Mouse (Mus musculus): ENCODE results near the gene Spata16. TPM values are rescaled to one million over a fixed set of nuclear protein-coding genes. Genes with fewer than 3 reads are reported as not detected.

Gene Spata16
- polyA plus RNA-seq, 1 experiment from 2014 or later, result not detected

DNA sequence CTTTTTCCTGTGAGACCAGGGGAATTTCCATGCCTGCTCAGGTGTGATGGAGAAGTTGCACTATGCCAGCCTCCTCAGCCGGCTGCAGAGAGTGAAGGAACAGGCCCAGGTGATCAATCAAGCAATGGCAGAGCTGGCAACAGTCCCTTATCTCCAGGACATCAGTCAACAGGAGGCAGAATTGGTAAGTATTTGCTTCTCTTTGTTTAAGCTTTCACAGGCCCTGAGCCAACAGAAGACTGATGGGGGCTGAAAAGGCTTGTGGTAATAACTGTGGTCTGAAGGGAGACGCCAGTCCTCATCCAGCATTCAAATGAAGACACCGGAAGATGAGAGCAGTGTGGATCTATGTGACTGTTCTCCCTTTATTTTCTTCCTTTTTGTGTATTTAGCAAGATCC is 286.8 kb downstream of the Spata16 start:
- Histone ChIP-seq H3K9ac (no peak overlapping the region), H3K4me2 (replicated peaks) (no peak overlapping the region), H3K27me3 (no peaks in the 10 kb centered on the region), H3K4me1 (no peaks in the 10 kb centered on the region), H3K27ac (no peak overlapping the region), H3K36me3 (no peaks in the 10 kb centered on the region), H3K4me3 (no peak overlapping the region), H3K9me3 (no peaks in the 10 kb centered on the region; the same call in 1 of the 2 replicates)
- WGBS, result 73% methylated on average over 3 of the region's 3 CpGs
- ATAC-seq (ENCODE audit: insufficient number of reproducible peaks, insufficient read depth, low FRiP score, low TSS enrichment), result no peak

GRCm38 (mm10) chr3:26933079-26933478 is 295.7 kb downstream of the Spata16 start:
- H3K4me3 ChIP-seq, result no peak overlapping the region
- H3K9ac ChIP-seq, result no peak overlapping the region
- no peak for ATAC-seq (ENCODE audit: insufficient number of reproducible peaks, insufficient read depth, low FRiP score, low TSS enrichment)
- 86% methylated on average over 3 of the region's 3 CpGs for WGBS
- H3K4me1 ChIP-seq, result no peaks in the 10 kb centered on the region
- no peaks in the 10 kb centered on the region for H3K9me3 ChIP-seq
- H3K27ac ChIP-seq, result no peak overlapping the region
- H3K27me3 ChIP-seq, result no peaks in the 10 kb centered on the region
- H3K36me3 ChIP-seq, result no peaks in the 10 kb centered on the region
- H3K4me2 ChIP-seq (replicated peaks), result no peak overlapping the region

DNA sequence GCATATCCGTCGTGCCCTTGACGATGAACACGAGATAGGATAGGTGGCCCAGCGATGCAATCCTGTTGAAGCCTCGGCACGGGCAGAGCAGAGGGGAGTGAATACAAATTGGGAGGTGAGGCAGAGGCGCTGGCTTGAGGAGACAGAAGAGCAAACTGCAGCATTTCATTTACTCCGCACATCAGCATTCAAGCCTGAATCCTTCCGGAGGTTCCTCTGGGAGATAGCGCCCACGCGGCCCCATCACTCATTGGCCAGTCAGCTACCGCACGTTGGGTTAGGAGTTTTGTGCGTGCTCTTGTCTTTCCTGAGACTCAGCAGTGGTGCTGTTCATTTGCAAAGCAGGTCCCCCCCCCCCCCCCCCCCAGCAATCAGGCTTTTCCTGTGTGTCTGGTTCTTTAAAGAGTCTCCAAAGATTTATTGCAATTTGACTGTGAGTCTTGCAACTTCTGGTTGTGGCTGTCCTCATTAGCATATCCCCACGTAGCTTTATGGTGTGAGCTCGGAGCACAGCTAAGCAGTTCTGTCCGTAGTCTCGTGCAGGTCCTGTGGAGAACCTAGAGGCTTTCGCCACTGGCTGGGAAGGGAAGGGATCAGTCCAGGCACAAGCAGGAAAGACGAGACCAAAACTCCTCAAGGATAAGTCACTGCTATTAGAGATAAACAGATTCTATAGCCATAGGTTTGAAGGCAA is 299.6 kb downstream of the Spata16 start:
- Histone ChIP-seq H3K36me3 (no peaks in the 10 kb centered on the region), H3K4me3 (no peak overlapping the region), H3K4me2 (replicated peaks) (no peak overlapping the region), H3K9me3 (no peaks in the 10 kb centered on the region), H3K27ac (no peak overlapping the region), H3K4me1 (no peaks in the 10 kb centered on the region), H3K27me3 (no peaks in the 10 kb centered on the region), H3K9ac (no peak overlapping the region)
- WGBS, result 77% methylated on average over 22 of the region's 22 CpGs
- ATAC-seq (ENCODE audit: insufficient number of reproducible peaks, insufficient read depth, low FRiP score, low TSS enrichment), result no peak

GRCm38 (mm10) chr3:26966776-26967175 is 329.4 kb downstream of the Spata16 start:
- ATAC-seq (ENCODE audit: insufficient number of reproducible peaks, insufficient read depth, low FRiP score, low TSS enrichment), result no peak
- no peaks in the 10 kb centered on the region for H3K36me3 ChIP-seq
- H3K4me2 ChIP-seq (replicated peaks), result no peak overlapping the region
- H3K4me1 ChIP-seq, result no peaks in the 10 kb centered on the region
- no peaks in the 10 kb centered on the region for H3K9me3 ChIP-seq
- no peaks in the 10 kb centered on the region for H3K27me3 ChIP-seq
- no peak overlapping the region for H3K9ac ChIP-seq
- WGBS, result 78% methylated on average over 5 of the region's 5 CpGs
- no peak overlapping the region for H3K27ac ChIP-seq
- H3K4me3 ChIP-seq, result no peak overlapping the region

- no peaks in the 10 kb centered on the region for H3K9me3 ChIP-seq
- no peak overlapping the region for H3K4me3 ChIP-seq
- no peak overlapping the region for H3K4me2 ChIP-seq (replicated peaks)
- 91% methylated on average over 3 of the region's 3 CpGs for WGBS
- H3K36me3 ChIP-seq, result no peaks in the 10 kb centered on the region
- no peaks in the 10 kb centered on the region for H3K4me1 ChIP-seq
- H3K27me3 ChIP-seq, result no peaks in the 10 kb centered on the region
- no peak overlapping the region for H3K9ac ChIP-seq
- ATAC-seq (ENCODE audit: insufficient number of reproducible peaks, insufficient read depth, low FRiP score, low TSS enrichment), result no peak
- H3K27ac ChIP-seq, result no peak overlapping the region
Observed at GRCm38 (mm10) chr3:26968852-26969513, 331.6 kb downstream of the Spata16 start.

- no peaks in the 10 kb centered on the region for H3K9me3 ChIP-seq
- no peaks in the 10 kb centered on the region for H3K4me1 ChIP-seq
- no peak for ATAC-seq (ENCODE audit: insufficient number of reproducible peaks, insufficient read depth, low FRiP score, low TSS enrichment)
- no peak overlapping the region for H3K9ac ChIP-seq
- 81% methylated on average over 3 of the region's 3 CpGs for WGBS
- no peak overlapping the region for H3K4me3 ChIP-seq
- no peak overlapping the region for H3K4me2 ChIP-seq (replicated peaks)
- no peaks in the 10 kb centered on the region for H3K27me3 ChIP-seq
- no peaks in the 10 kb centered on the region for H3K36me3 ChIP-seq
- H3K27ac ChIP-seq, result no peak overlapping the region
Observed at GRCm38 (mm10) chr3:26970529-26970928, 333.1 kb downstream of the Spata16 start.

GRCm38 (mm10) chr3:26971276-26971675 is 333.9 kb downstream of the Spata16 start:
- Histone ChIP-seq H3K36me3 (no peaks in the 10 kb centered on the region), H3K9me3 (no peaks in the 10 kb centered on the region), H3K27me3 (no peaks in the 10 kb centered on the region), H3K4me3 (no peak overlapping the region), H3K9ac (no peak overlapping the region), H3K4me1 (no peaks in the 10 kb centered on the region), H3K27ac (no peak overlapping the region), H3K4me2 (replicated peaks) (no peak overlapping the region)
- no peak for ATAC-seq (ENCODE audit: insufficient number of reproducible peaks, insufficient read depth, low FRiP score, low TSS enrichment)
- 69% methylated on average over 1 of the region's 1 CpGs for WGBS

GRCm38 (mm10) chr3:26972105-26972504 is 334.7 kb downstream of the Spata16 start:
- no peak overlapping the region for H3K27ac ChIP-seq
- no peak for ATAC-seq (ENCODE audit: insufficient number of reproducible peaks, insufficient read depth, low FRiP score, low TSS enrichment)
- H3K36me3 ChIP-seq, result no peaks in the 10 kb centered on the region
- H3K4me1 ChIP-seq, result no peaks in the 10 kb centered on the region
- 13% methylated on average over 1 of the region's 1 CpGs for WGBS
- no peaks in the 10 kb centered on the region for H3K9me3 ChIP-seq
- H3K27me3 ChIP-seq, result no peaks in the 10 kb centered on the region
- H3K9ac ChIP-seq, result no peak overlapping the region
- no peak overlapping the region for H3K4me2 ChIP-seq (replicated peaks)
- no peak overlapping the region for H3K4me3 ChIP-seq

GRCm38 (mm10) chr3:26979603-26980002 is 342.2 kb downstream of the Spata16 start:
- 86% methylated on average over 2 of the region's 2 CpGs for WGBS
- H3K4me3 ChIP-seq, result no peak overlapping the region
- H3K27ac ChIP-seq, result no peak overlapping the region
- no peak for ATAC-seq (ENCODE audit: insufficient number of reproducible peaks, insufficient read depth, low FRiP score, low TSS enrichment)
- no peaks in the 10 kb centered on the region for H3K4me1 ChIP-seq
- no peaks in the 10 kb centered on the region for H3K36me3 ChIP-seq
- no peak overlapping the region for H3K4me2 ChIP-seq (replicated peaks)
- no peak overlapping the region for H3K9ac ChIP-seq
- H3K27me3 ChIP-seq, result no peaks in the 10 kb centered on the region
- H3K9me3 ChIP-seq, result no peaks in the 10 kb centered on the region

- Histone ChIP-seq H3K4me2 (replicated peaks) (no peak overlapping the region), H3K36me3 (no peaks in the 10 kb centered on the region), H3K9ac (no peak overlapping the region), H3K9me3 (no peaks in the 10 kb centered on the region), H3K4me3 (no peak overlapping the region), H3K4me1 (no peaks in the 10 kb centered on the region), H3K27me3 (no peaks in the 10 kb centered on the region), H3K27ac (no peak overlapping the region)
- 81% methylated on average over 3 of the region's 3 CpGs for WGBS
- no peak for ATAC-seq (ENCODE audit: insufficient number of reproducible peaks, insufficient read depth, low FRiP score, low TSS enrichment)
Observed at GRCm38 (mm10) chr3:26980371-26980770, 343.0 kb downstream of the Spata16 start.

GRCm38 (mm10) chr3:26981979-26982623 is 344.7 kb downstream of the Spata16 start:
- no peak overlapping the region for H3K27ac ChIP-seq
- no peak overlapping the region for H3K4me3 ChIP-seq
- no peak overlapping the region for H3K4me2 ChIP-seq (replicated peaks)
- H3K36me3 ChIP-seq, result no peaks in the 10 kb centered on the region
- 65% methylated on average over 6 of the region's 6 CpGs for WGBS
- no peaks in the 10 kb centered on the region for H3K4me1 ChIP-seq
- no peaks in the 10 kb centered on the region for H3K27me3 ChIP-seq
- ATAC-seq (ENCODE audit: insufficient number of reproducible peaks, insufficient read depth, low FRiP score, low TSS enrichment), result no peak
- no peaks in the 10 kb centered on the region for H3K9me3 ChIP-seq
- no peak overlapping the region for H3K9ac ChIP-seq

DNA sequence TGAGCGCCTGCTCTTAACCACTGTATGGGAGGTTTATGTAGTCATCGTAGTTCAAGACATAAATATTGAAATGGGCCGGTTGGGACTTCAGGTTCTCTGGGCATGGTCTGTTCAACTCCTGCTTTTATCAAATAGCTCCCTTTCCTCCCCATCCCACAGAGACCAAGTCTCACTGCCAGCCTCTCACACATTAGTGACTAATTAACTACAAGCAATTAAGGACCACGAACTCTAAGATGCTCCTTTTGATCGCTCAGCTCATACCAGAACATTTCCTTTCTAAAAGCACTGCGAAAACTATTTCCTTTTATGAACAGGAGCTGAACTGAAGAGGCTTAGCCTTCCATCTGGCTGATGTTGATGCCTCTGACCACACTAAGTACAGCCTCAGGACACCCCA is 346.3 kb downstream of the Spata16 start:
- ATAC-seq (ENCODE audit: insufficient number of reproducible peaks, insufficient read depth, low FRiP score, low TSS enrichment), result no peak
- no peak overlapping the region for H3K9ac ChIP-seq
- no peaks in the 10 kb centered on the region for H3K4me1 ChIP-seq
- H3K27me3 ChIP-seq, result no peaks in the 10 kb centered on the region
- H3K4me3 ChIP-seq, result no peak overlapping the region
- no peak overlapping the region for H3K27ac ChIP-seq
- no peaks in the 10 kb centered on the region for H3K9me3 ChIP-seq
- no peaks in the 10 kb centered on the region for H3K36me3 ChIP-seq
- 86% methylated on average over 6 of the region's 6 CpGs for WGBS
- no peak overlapping the region for H3K4me2 ChIP-seq (replicated peaks)

Measured in embryonic facial prominence, embryonic 12.5 days (tissue).